Mouse (Mus musculus) layer of hippocampus, postnatal 10 days (tissue): ENCODE measurements around the gene Dazap1. TPM values are rescaled to one million over a fixed set of nuclear protein-coding genes. Genes with fewer than 3 reads are reported as not detected.

Experiments
- DNase-seq, 2 experiments: peaks; one replicate each; pipeline ENCODE4 v3.0.0; 2021; ENCODE audit warnings: low spot score in 2 of 2
- total RNA-seq, 2 experiments: library from RNA; stranded (reverse); gene quantifications; 2 replicates each; pipeline ENCODE4 v1.2.3; 2021

The Dazap1 gene
- total RNA-seq, 2 experiments from 2014 or later, result 94.6 to 96.3 TPM

- DNase-seq, result peak; percentile 97 to 98
Measured at GRCm38 (mm10) chr10:80248971-80249640, 12.2 kb upstream of the Dazap1 start, which contains the start of gene Ndufs7. Gene Ndufs7, plus strand, starts transcription at chr10:80249121.

- no peak for DNase-seq
Measured at GRCm38 (mm10) chr10:80250059-80250458, 11.2 kb upstream of the Dazap1 start.

GRCm38 (mm10) chr10:80250573-80250972, 10.7 kb upstream of the Dazap1 start:
- no peak for DNase-seq

- no peak for DNase-seq
Measured at GRCm38 (mm10) chr10:80252011-80252410, 9.3 kb upstream of the Dazap1 start.

- DNase-seq, result no peak
Measured at GRCm38 (mm10) chr10:80252493-80253274, 8.6 kb upstream of the Dazap1 start.

- DNase-seq, result no peak
Measured at GRCm38 (mm10) chr10:80253551-80253950, 7.7 kb upstream of the Dazap1 start.

GRCm38 (mm10) chr10:80254331-80255297, 6.7 kb upstream of the Dazap1 start:
- no peak for DNase-seq

GRCm38 (mm10) chr10:80255881-80256535, 5.3 kb upstream of the Dazap1 start:
- no peak for DNase-seq

GRCm38 (mm10) chr10:80257936-80258335, 3.4 kb upstream of the Dazap1 start:
- DNase-seq, result no peak

- no peak for DNase-seq
Measured at GRCm38 (mm10) chr10:80258752-80259462, 2.4 kb upstream of the Dazap1 start.

GRCm38 (mm10) chr10:80259463-80259805, 1.9 kb upstream of the Dazap1 start:
- no peak for DNase-seq

- peak; percentile 67 to 81 for DNase-seq
Measured at GRCm38 (mm10) chr10:80259861-80260641, 1.2 kb upstream of the Dazap1 start.

- DNase-seq, result peak; percentile 87 to 89
Measured at GRCm38 (mm10) chr10:80261585-80261968, 291 bp downstream of the Dazap1 start.

- no peak for DNase-seq
Measured at GRCm38 (mm10) chr10:80262169-80262568, 883 bp downstream of the Dazap1 start.

GRCm38 (mm10) chr10:80262776-80263365, 1.6 kb downstream of the Dazap1 start:
- DNase-seq, result no peak

- DNase-seq, result peak; percentile 97 to 99
Measured at GRCm38 (mm10) chr10:80264341-80265148, 3.3 kb downstream of the Dazap1 start.

GRCm38 (mm10) chr10:80265149-80265486, 3.8 kb downstream of the Dazap1 start:
- no peak for DNase-seq

- no peak for DNase-seq
Measured at GRCm38 (mm10) chr10:80270099-80270498, 8.8 kb downstream of the Dazap1 start.
